Mouse (Mus musculus) frontal cortex, postnatal 10 days (tissue): ENCODE results near the gene Mapk13.

Experiments
- DNase-seq, 2 experiments: peaks; one replicate each; pipeline ENCODE4 v3.0.0; 2022; ENCODE audit warnings: low spot score in 2 of 2, mixed read lengths in 1 of 2

The Mapk13 gene

DNA sequence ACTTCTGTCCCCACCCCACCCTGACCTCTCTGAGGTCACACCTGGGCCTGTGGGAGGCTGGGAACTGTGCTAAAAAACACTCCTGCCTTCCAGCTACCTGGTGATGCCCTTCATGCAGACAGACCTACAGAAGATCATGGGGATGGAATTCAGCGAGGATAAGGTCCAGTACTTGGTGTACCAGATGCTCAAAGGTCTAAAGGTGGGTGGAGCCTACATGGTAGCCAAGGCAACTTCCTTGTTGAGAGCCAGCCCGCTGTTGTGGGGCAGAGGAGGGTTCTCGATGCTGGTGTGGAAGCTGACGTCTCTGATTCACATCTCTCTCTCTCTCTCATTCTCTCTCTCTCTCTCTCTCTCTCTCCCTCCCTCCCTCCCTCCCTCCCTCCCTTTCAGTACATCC, 6.1 kb downstream of the Mapk13 start:
- DNase-seq = no peak

DNA sequence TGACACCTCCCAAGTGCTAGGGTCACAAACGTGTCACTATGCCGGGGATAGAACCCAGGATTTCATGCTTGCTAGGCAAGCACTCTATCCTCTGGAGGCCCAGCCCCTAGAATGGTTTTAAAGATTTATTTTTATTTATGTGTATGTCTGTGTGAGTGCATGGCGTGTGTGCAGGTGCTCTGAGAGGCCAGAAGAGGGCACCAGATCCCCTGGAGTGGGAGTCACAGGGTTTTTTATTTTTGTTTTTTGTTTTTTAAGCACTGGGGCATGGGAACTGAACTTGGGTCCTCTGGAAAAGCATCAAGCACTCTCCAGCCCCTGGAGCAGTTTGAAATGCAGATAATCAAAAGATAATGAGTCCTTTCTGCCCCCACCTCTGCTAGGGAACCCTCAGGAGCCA, 7.7 kb downstream of the Mapk13 start:
- DNase-seq = no peak

GRCm38 (mm10) chr17:28777231-28778005, 8.3 kb downstream of the Mapk13 start:
- DNase-seq = no peak

- no peak for DNase-seq
These were observed 10.6 kb downstream of the Mapk13 start for GRCm38 (mm10) chr17:28779735-28780134.

GRCm38 (mm10) chr17:28780836-28781235, 11.7 kb downstream of the Mapk13 start:
- no peak for DNase-seq

GRCm38 (mm10) chr17:28781290-28782045, 12.4 kb downstream of the Mapk13 start:
- no peak for DNase-seq

GRCm38 (mm10) chr17:28785036-28785435, 15.9 kb downstream of the Mapk13 start:
- DNase-seq = no peak

DNA sequence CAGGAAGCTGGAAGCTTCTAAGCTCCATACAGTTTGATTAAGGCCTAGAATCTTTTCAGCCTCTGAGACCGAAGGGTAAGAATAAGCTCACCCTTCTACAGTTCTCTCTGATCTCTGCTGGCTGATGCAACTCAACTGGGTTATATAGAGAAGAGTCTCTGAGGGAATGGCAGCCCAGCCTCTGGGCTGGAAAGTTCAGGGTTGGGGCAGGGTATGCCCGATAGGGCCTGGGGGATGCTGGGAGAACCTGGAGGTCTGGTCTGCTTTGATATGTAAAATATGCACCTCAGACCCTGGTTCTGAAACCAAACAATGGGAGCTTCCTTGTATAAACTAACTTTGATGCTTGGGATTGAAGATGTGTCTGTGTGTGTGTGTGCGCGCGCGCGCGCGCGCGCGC, 18.4 kb downstream of the Mapk13 start:
- no peak for DNase-seq

- no peak for DNase-seq
These were observed 27.9 kb downstream of the Mapk13 start for GRCm38 (mm10) chr17:28797031-28797430.

DNA sequence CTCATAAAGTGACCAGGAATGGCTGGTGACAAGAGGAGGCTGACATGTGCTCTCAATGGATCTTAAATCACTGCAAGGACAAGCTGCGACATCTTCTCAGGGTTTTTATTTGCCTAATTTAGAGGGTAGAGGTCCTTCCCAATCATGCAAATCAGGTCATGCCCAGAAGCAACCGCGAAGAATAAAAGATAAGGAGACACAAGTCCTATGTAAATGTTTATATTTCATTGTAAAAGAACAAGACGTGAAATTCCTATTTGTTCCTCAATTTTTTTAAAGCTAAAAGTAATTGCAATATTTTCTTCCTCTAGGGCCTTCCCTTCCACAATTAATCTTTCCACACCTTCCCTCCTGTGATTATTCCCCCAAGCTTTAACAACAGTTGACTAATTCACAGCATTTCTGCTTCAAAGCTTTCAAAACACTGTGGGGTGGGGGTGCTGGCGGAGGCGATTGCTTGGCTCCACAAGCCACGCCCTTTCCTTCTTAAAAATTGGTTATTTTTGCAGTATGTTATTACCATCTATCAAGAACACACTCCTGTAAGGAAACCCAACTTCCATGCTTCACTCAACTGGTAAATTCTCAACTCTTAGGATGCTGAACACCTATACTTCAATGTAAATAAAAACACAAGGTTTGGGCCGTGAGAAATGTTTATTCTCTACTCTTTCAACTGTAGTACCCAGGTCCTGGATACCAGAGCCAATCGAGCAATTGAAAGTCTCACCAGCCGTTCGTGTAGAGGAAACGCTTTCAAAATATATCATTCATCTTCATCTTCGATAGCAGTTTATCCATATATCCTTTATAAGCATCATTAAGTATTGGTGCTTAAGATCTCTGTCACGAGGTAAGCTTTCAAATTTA, 30.4 kb downstream of the Mapk13 start:
- DNase-seq = no peak

- no peak for DNase-seq
These were observed 31.2 kb downstream of the Mapk13 start for GRCm38 (mm10) chr17:28800281-28800670.

GRCm38 (mm10) chr17:28800671-28801412, 31.7 kb downstream of the Mapk13 start, which contains the start of gene Brpf3:
TSS of gene Brpf3 (plus strand) at chr17:28801090.
- peak; percentile 55 to 73 for DNase-seq

DNA sequence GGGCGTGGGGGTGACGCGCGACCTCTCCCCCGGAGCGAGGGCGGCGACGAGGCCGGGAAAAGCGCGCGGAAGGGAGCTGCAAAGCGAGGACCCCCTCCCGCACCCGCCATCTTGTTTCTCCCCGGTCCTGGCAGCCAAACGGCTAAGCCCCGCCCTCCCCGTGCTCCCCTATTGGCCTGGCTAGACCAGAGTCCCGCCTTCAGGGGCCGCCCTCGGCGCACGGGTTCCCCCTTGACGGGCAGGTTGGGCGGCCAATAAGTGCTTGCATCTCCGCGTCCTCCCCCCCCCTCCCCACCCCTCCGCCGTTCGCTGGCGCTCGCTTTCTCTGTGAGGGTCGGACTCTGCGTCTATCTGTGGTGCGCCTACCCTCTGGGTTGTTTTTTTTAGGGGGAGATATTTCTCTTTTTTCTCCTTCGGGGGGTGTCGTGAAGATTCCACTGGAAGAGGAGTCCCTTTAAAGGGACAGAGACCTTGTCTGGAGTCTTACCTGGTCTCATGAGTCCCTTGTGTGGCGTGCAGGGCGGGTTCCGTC, 32.4 kb downstream of the Mapk13 start:
- DNase-seq = peak; percentile 97 to 98

- DNase-seq = peak in 1 of 2 experiments; percentile 50
These were observed 32.9 kb downstream of the Mapk13 start for GRCm38 (mm10) chr17:28802006-28802481.

DNA sequence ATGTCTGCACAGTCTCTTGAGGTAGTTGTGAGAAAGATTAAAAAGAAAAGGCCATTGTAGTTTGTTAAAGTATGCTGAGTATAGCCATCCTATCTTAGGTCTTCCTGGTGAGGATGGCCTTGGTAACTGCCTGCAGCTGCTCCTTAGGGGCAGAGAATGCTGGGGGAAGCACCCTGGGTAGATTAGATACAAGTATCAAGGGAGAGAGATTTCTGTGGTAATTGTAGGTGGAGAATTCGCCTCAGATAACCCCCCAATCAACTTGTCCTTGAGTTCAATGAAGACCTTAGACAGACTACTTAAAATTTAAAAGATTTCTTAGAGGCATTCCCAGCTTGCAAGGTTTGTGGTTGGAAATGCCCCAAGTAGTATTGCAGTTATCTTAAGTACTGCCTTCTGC, 34.2 kb downstream of the Mapk13 start:
- no peak for DNase-seq

DNA sequence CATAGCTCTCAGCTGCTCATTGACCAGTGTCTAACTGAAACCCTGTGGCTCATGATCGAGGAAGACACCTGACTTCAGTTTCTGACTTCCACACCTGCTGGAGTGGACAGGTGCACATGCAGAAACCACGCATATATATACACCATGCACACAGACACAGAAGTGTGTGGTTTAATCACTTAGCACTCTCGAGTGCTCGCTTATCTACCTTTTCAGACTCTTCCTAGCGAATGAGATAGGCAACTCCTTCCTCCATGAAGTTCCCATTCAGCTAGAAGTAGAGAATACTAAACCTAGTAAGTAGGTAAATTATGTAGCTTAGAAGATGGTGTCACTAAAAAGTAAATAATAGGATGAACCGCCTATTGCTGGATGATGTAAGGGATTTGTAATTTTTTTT, 35.9 kb downstream of the Mapk13 start:
- DNase-seq = no peak

DNA sequence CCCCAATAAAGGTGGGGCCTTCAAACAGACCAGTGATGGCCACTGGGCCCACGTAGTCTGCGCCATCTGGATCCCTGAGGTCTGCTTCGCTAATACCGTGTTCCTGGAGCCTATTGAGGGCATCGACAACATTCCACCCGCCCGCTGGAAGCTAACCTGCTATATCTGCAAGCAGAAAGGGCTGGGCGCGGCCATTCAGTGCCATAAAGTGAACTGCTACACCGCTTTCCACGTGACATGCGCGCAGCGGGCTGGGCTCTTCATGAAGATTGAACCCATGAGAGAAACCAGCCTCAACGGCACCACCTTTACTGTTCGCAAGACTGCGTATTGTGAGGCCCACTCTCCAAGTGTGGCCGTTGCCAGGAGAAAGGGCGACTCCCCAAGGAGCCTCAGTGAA, 37.7 kb downstream of the Mapk13 start:
- no peak for DNase-seq

DNA sequence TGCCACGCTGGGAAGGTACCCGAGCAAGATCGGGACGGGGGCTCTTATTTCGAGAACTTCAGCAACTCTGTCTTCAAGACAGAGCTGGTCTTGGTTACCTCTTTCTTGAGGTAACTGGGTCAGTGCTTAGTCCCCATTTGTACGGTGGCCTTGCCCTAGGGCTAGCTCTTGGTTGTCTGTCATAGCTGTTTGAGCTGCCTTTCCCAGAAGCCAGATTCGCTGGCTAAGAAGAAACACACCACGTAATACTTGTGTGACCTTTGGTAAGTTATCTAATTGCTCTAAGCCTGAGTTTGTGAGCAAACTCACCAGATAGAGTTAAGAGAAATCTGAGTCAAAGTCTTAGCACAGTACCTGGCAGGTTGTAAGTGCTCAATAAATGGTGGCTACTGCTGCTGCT, 39.6 kb downstream of the Mapk13 start:
- DNase-seq = no peak

DNA sequence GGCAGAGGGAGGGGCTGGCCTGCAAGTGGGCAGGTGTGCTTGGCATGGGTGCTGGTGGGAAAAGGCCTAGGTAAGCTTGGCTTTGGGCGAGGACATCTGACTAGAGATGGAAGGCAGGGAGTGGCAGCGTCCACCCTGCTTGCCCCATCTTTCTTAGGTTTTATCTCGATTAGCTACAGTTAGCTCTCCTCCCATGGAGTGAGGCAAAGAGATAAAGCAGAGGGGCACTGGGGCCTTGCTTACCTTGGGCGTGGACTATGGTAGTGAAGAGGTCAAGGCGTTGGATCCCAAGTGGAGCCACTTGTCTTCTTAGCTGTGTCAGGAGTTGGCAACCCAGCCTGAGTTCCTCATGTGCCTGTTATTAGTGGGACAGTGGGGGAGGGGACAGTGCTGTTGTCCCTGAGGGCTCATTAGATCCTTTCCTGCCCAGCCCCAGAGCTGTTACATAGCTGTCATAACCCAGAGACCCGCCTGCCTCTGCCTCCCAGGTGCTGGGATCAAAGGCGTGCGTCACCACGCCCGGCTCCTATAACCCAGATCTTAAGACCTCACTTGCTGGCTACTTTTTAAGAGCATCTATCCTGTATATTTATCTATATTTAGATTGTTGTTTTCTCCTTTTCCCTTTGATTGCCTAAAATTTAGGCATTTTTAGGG, 40.2 kb downstream of the Mapk13 start:
- no peak for DNase-seq

DNA sequence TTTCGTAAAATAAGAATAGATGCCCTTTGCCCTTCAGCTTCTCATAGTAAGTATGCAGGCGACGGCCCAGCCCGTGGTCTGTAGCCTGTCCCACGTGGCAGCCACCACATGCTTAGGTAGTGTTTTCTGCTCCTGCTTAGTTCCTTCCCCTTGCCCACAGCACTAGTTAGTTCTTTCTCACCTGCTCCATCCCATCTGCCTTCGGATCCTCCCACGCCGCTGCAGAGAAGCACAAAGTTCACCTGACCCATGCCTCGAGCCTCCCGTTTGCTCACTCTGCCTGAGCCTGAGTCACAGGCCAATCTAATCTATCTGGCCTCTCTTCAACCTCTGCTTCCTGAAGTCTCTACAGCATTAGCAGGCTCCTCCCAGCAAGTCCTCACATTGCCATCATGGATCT, 43.2 kb downstream of the Mapk13 start:
- no peak for DNase-seq
